Mouse (Mus musculus) hindbrain, embryonic 15.5 days (tissue): ENCODE results near the gene Gm11541. TPM values are rescaled to one million over a fixed set of nuclear protein-coding genes. Genes with fewer than 3 reads are reported as not detected.
A peak's percentile ranks its signal among the peaks of the same experiment; 100 is the strongest.

Source experiments
- ATAC-seq: fragments of 200-750 bp; cut with Nextera tagmentation; 2 replicates; pipeline ENCODE4 v1.8.0; 2017; ENCODE audit warnings: low read depth, moderate number of reproducible peaks, moderate TSS enrichment; ENCODE audit not compliant: low FRiP score
- H3K27ac ChIP-seq: fragments of 300-500 bp; sonication (generic); replicated peaks from 2 replicates; pipeline ENCODE4 v1.5.1; 2015; ENCODE audit warnings: mild to moderate bottlenecking, inconsistent platforms
- H3K27me3 ChIP-seq: fragments of 300-500 bp; sonication (generic); 2 replicates; pipeline ENCODE4 v1.6.1; 2015; ENCODE audit warnings: control low read depth, inconsistent platforms
- H3K36me3 ChIP-seq: fragments of 300-500 bp; sonication (generic); 2 replicates; pipeline ENCODE4 v1.6.1; 2015; ENCODE audit warnings: control low read depth, inconsistent platforms
- H3K4me1 ChIP-seq: fragments of 300-500 bp; sonication (generic); replicated peaks from 2 replicates; pipeline ENCODE4 v1.6.1; 2015; ENCODE audit warnings: control low read depth, inconsistent platforms
- H3K4me2 ChIP-seq: fragments of 300-500 bp; sonication (generic); 2 replicates; pipeline ENCODE4 v1.6.1; 2015; ENCODE audit warnings: moderate library complexity, mild to moderate bottlenecking, inconsistent platforms
- H3K4me3 ChIP-seq: fragments of 300-500 bp; sonication (generic); 2 replicates; pipeline ENCODE4 v1.5.1; 2015; ENCODE audit warnings: mild to moderate bottlenecking, inconsistent platforms
- H3K9ac ChIP-seq: fragments of 300-500 bp; sonication (generic); 2 replicates; pipeline ENCODE4 v1.6.1; 2015; ENCODE audit warnings: inconsistent platforms
- H3K9me3 ChIP-seq: fragments of 300-500 bp; sonication (generic); 2 replicates; pipeline ENCODE4 v1.6.1; 2016; ENCODE audit warnings: control low read depth, inconsistent platforms
- WGBS: fragments of 180-500 bp; shearing (Covaris S2); methylation state at CpG from one replicate; pipeline ENCODE4 v1.1.7; 2015; 5-methylcytosine and 5-hydroxymethylcytosine counted together
- polyA plus RNA-seq: library from polyadenylated mRNA; unstranded; fragments of >200 nt; fragmentation: Nextera tagmentation; extraction: Ambion mirVana; gene quantifications from 2 replicates; pipeline ENCODE4 v1.2.1, GENCODE M21; 2015

Gm11541 gene
- polyA plus RNA-seq, 1 experiment from 2014 or later: 0.17 TPM

GRCm38 (mm10) chr11:94717239-94717638 lies 12.9 kb upstream of the Gm11541 start:
- WGBS: 45% methylated on average over 11 of the region's 11 CpGs

GRCm38 (mm10) chr11:94716754-94717153 lies 12.5 kb upstream of the Gm11541 start:
- H3K4me1 ChIP-seq: 0 out of 2 replicates have a peak, but pooled peaks cover 6% of the 10 kb centered on the region
- no peaks in the 10 kb centered on the region for H3K36me3 ChIP-seq
- H3K27me3 ChIP-seq: no peaks in the 10 kb centered on the region
- no peak for ATAC-seq
- no peak overlapping the region for H3K4me2 ChIP-seq
- WGBS: 16% methylated on average over 9 of the region's 9 CpGs
- H3K27ac ChIP-seq: no peak overlapping the region
- no peak overlapping the region for H3K4me3 ChIP-seq
- H3K9me3 ChIP-seq: no peaks in the 10 kb centered on the region
- no peak overlapping the region for H3K9ac ChIP-seq

More at GRCm38 (mm10) chr11:94717239-94717638, 12.9 kb upstream of the Gm11541 start:
- H3K27me3 ChIP-seq: no peaks in the 10 kb centered on the region
- H3K4me2 ChIP-seq: no peak overlapping the region
- H3K4me1 ChIP-seq: 0 out of 2 replicates have a peak, but pooled peaks cover 6% of the 10 kb centered on the region
- ATAC-seq: no peak
- no peaks in the 10 kb centered on the region for H3K9me3 ChIP-seq
- H3K27ac ChIP-seq: no peak overlapping the region
- H3K4me3 ChIP-seq: no peak overlapping the region
- H3K9ac ChIP-seq: no peak overlapping the region
- H3K36me3 ChIP-seq: no peaks in the 10 kb centered on the region

GRCm38 (mm10) chr11:94715622-94716021 lies 11.3 kb upstream of the Gm11541 start:
- no peak overlapping the region for H3K4me3 ChIP-seq
- H3K36me3 ChIP-seq: no peaks in the 10 kb centered on the region
- no peaks in the 10 kb centered on the region for H3K9me3 ChIP-seq
- WGBS: 74% methylated on average over 5 of the region's 5 CpGs
- no peak overlapping the region for H3K9ac ChIP-seq
- no peak for ATAC-seq
- no peaks in the 10 kb centered on the region for H3K27me3 ChIP-seq
- no peak overlapping the region for H3K27ac ChIP-seq
- H3K4me1 ChIP-seq: 0 out of 2 replicates have a peak, but pooled peaks cover 6% of the 10 kb centered on the region
- no peak overlapping the region for H3K4me2 ChIP-seq

GRCm38 (mm10) chr11:94713246-94713860 lies 9.1 kb upstream of the Gm11541 start:
- no peak overlapping the region for H3K9ac ChIP-seq
- no peak overlapping the region for H3K4me3 ChIP-seq
- ATAC-seq: no peak
- no peaks in the 10 kb centered on the region for H3K36me3 ChIP-seq
- H3K4me1 ChIP-seq: 0 out of 2 replicates have a peak, but pooled peaks cover 6% of the 10 kb centered on the region
- WGBS: 50% methylated on average over 11 of the region's 11 CpGs
- H3K27me3 ChIP-seq: no peaks in the 10 kb centered on the region
- no peak overlapping the region for H3K4me2 ChIP-seq
- H3K9me3 ChIP-seq: no peaks in the 10 kb centered on the region
- no peak overlapping the region for H3K27ac ChIP-seq

- H3K9me3 ChIP-seq: no peaks in the 10 kb centered on the region
- no peak overlapping the region for H3K4me3 ChIP-seq
- ATAC-seq: no peak
- 34% methylated on average over 7 of the region's 7 CpGs for WGBS
- H3K4me2 ChIP-seq: no peak overlapping the region
- no peak overlapping the region for H3K9ac ChIP-seq
- no peaks in the 10 kb centered on the region for H3K27me3 ChIP-seq
- H3K27ac ChIP-seq: no peak overlapping the region
- H3K4me1 ChIP-seq: peaks cover 3% of the 10 kb centered on the region; the same call in 1 of the 2 replicates
- H3K36me3 ChIP-seq: no peaks in the 10 kb centered on the region
These were observed 279 bp downstream of the Gm11541 start for GRCm38 (mm10) chr11:94704020-94704419.

GRCm38 (mm10) chr11:94702216-94702610 lies 2.1 kb downstream of the Gm11541 start:
- peaks cover 3% of the 10 kb centered on the region; the same call in 1 of the 2 replicates for H3K4me1 ChIP-seq
- no peak overlapping the region for H3K4me3 ChIP-seq
- no peak overlapping the region for H3K4me2 ChIP-seq
- no peak overlapping the region for H3K27ac ChIP-seq
- no peaks in the 10 kb centered on the region for H3K36me3 ChIP-seq
- ATAC-seq: no peak
- no peak overlapping the region for H3K9ac ChIP-seq
- H3K9me3 ChIP-seq: no peaks in the 10 kb centered on the region
- no peaks in the 10 kb centered on the region for H3K27me3 ChIP-seq
- WGBS: 45% methylated on average over 3 of the region's 3 CpGs

GRCm38 (mm10) chr11:94701401-94702215 lies 2.7 kb downstream of the Gm11541 start:
- Histone ChIP-seq H3K36me3 (no peaks in the 10 kb centered on the region), H3K27ac (no peak overlapping the region), H3K4me1 (peaks cover 3% of the 10 kb centered on the region; the same call in 1 of the 2 replicates), H3K4me3 (no peak overlapping the region), H3K9ac (0 out of 2 replicates have a peak overlapping the region, but pooled peaks have one; percentile 6), H3K9me3 (no peaks in the 10 kb centered on the region), H3K4me2 (0 out of 2 replicates have a peak overlapping the region, but pooled peaks have one; percentile 5), H3K27me3 (no peaks in the 10 kb centered on the region)
- 48% methylated on average over 27 of the region's 27 CpGs for WGBS
- ATAC-seq: no peak

- WGBS: 95% methylated on average over 3 of the region's 3 CpGs
- no peaks in the 10 kb centered on the region for H3K9me3 ChIP-seq
- no peak for ATAC-seq
These were observed 4.9 kb downstream of the Gm11541 start for GRCm38 (mm10) chr11:94699399-94699798.

GRCm38 (mm10) chr11:94697703-94698464 lies 6.4 kb downstream of the Gm11541 start:
- H3K4me1 ChIP-seq: peaks cover 3% of the 10 kb centered on the region; the same call in 1 of the 2 replicates

More at GRCm38 (mm10) chr11:94699399-94699798, 4.9 kb downstream of the Gm11541 start:
- Histone ChIP-seq H3K27ac (no peak overlapping the region), H3K4me1 (peaks cover 3% of the 10 kb centered on the region; the same call in 1 of the 2 replicates), H3K27me3 (no peaks in the 10 kb centered on the region), H3K36me3 (no peaks in the 10 kb centered on the region), H3K9ac (no peak overlapping the region), H3K4me2 (no peak overlapping the region), H3K4me3 (no peak overlapping the region)

GRCm38 (mm10) chr11:94697140-94697539 lies 7.2 kb downstream of the Gm11541 start:
- Histone ChIP-seq H3K9ac (no peak overlapping the region), H3K4me2 (no peak overlapping the region), H3K4me1 (peaks cover 3% of the 10 kb centered on the region; the same call in 1 of the 2 replicates), H3K9me3 (no peaks in the 10 kb centered on the region), H3K27me3 (no peaks in the 10 kb centered on the region), H3K4me3 (no peak overlapping the region), H3K27ac (no peak overlapping the region), H3K36me3 (no peaks in the 10 kb centered on the region)
- no peak for ATAC-seq
- 95% methylated on average over 2 of the region's 2 CpGs for WGBS

More at GRCm38 (mm10) chr11:94697703-94698464, 6.4 kb downstream of the Gm11541 start:
- H3K4me2 ChIP-seq: no peak overlapping the region
- H3K9me3 ChIP-seq: no peaks in the 10 kb centered on the region
- H3K27me3 ChIP-seq: no peaks in the 10 kb centered on the region
- no peak for ATAC-seq
- H3K4me3 ChIP-seq: no peak overlapping the region
- WGBS: 49% methylated on average over 13 of the region's 13 CpGs
- no peak overlapping the region for H3K9ac ChIP-seq
- H3K36me3 ChIP-seq: no peaks in the 10 kb centered on the region
- H3K27ac ChIP-seq: no peak overlapping the region

- H3K4me2 ChIP-seq: no peak overlapping the region
- H3K4me3 ChIP-seq: no peak overlapping the region
- no peaks in the 10 kb centered on the region for H3K9me3 ChIP-seq
- H3K27ac ChIP-seq: no peak overlapping the region
- no peaks in the 10 kb centered on the region for H3K4me1 ChIP-seq
- ATAC-seq: no peak
- 86% methylated on average over 6 of the region's 6 CpGs for WGBS
- no peak overlapping the region for H3K9ac ChIP-seq
- no peaks in the 10 kb centered on the region for H3K36me3 ChIP-seq
- no peaks in the 10 kb centered on the region for H3K27me3 ChIP-seq
These were observed 8.8 kb downstream of the Gm11541 start for GRCm38 (mm10) chr11:94695508-94695907.
